Mouse (Mus musculus): ENCODE measurements at regions not wholly inside any gene's neighbourhood (a gene's known extent, or its start where the extent isn't known, plus 50 kb on each side); places are given as distances from the start of the nearest gene placed in this dataset.

DNA sequence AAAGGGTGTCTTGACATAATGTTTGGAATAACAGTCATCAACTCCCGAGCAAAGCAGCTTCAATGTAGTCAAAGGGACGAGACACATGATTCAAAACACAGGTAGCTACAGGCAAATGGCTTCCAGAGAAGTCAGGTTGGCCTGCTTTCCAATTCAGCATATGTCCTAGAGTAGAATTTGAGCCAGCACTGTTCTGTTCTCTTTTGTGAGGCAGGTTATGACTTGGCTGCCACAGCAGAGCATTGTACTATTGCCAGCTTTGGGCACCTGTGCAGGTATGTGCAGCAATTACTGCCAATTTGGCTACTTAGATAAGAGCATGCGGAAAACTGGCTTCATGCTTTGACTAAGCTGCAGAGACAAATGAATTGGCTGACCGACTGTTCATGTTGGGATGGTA, 699.1 kb downstream of the Pkhd1 start:
- H3K27ac ChIP-seq (ENCODE audit: low read depth, low read length), result no peak overlapping the region
- no peaks in the 10 kb centered on the region for H3K4me1 ChIP-seq (ENCODE audit: control insufficient read depth, insufficient read depth, low read length)
- no peaks in the 10 kb centered on the region for H3K36me3 ChIP-seq (ENCODE audit: control insufficient read depth, insufficient read depth, low read length)
- H3K9ac ChIP-seq (ENCODE audit: low read depth, low read length), result no peak overlapping the region
- no peaks in the 10 kb centered on the region for H3K27me3 ChIP-seq (ENCODE audit: control insufficient read depth, insufficient read depth, low read length)
- no peak overlapping the region for H3K4me2 ChIP-seq (replicated peaks; ENCODE audit: low read depth, low read length)
- H3K4me3 ChIP-seq (ENCODE audit: low read length), result no peak overlapping the region
- WGBS, result 88% methylated on average over 4 of the region's 4 CpGs
- H3K9me3 ChIP-seq (ENCODE audit: control insufficient read depth, low read length), result no peaks in the 10 kb centered on the region
- no peak for ATAC-seq (ENCODE audit: low FRiP score, low TSS enrichment)

DNA sequence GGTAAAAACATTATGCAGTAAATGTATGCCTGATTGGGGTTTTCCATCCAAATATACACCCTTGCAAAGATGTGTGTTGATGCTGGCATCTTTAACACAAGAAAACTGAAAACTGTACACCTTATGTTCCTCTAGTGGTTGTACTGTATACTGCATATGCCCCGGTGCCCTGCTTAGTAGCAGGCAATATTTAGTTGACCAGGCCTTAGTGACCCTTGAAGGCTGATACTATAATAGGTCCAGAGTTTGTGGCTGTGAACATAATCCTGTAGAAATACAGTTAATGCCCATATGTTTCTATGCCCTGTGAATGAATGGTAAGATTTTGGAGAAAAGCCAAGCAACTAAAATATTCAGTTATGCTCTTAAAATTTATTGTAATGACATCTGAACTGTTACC, 690.7 kb downstream of the Pkhd1 start:
- 94% methylated on average over 1 of the region's 1 CpGs for WGBS
- no peak overlapping the region for H3K27ac ChIP-seq (ENCODE audit: low read depth, low read length)

DNA sequence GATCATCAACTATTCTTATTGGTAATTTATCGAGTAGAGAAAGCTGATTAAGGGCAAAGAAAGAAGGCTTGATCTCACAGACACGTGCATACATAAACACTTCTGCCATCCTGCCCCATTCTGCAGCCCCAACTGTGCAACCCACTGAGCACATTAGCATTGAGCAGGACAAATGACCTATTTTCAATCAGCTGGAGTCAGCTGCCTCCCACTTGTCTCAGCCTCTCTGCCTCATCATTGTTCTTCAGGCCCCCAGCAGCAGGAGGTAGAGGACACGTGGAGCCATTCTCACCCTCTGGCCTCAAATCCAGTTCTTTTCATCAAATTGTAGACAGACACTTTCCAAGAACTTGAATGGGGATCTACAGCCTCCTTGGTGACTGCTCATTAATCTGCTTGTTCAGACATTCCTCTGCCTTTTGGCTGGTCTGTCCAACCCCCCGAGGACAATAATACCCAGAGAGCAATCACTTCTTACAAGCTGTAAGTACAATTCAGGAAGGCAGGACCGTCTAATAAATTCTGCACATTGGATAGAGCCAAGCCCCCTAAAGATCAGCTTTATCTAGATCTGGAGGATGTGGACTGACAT, 690.0 kb downstream of the Pkhd1 start:
- H3K4me3 ChIP-seq (ENCODE audit: low read length), result no peak overlapping the region

More for the DNA sequence above, 690.7 kb downstream of the Pkhd1 start:
- H3K36me3 ChIP-seq (ENCODE audit: control insufficient read depth, insufficient read depth, low read length), result no peaks in the 10 kb centered on the region
- H3K9ac ChIP-seq (ENCODE audit: low read depth, low read length), result no peak overlapping the region
- no peak overlapping the region for H3K4me3 ChIP-seq (ENCODE audit: low read length)
- H3K9me3 ChIP-seq (ENCODE audit: control insufficient read depth, low read length), result no peaks in the 10 kb centered on the region
- H3K27me3 ChIP-seq (ENCODE audit: control insufficient read depth, insufficient read depth, low read length), result no peaks in the 10 kb centered on the region
- no peaks in the 10 kb centered on the region for H3K4me1 ChIP-seq (ENCODE audit: control insufficient read depth, insufficient read depth, low read length)
- no peak for ATAC-seq (ENCODE audit: low FRiP score, low TSS enrichment)
- no peak overlapping the region for H3K4me2 ChIP-seq (replicated peaks; ENCODE audit: low read depth, low read length)

DNA sequence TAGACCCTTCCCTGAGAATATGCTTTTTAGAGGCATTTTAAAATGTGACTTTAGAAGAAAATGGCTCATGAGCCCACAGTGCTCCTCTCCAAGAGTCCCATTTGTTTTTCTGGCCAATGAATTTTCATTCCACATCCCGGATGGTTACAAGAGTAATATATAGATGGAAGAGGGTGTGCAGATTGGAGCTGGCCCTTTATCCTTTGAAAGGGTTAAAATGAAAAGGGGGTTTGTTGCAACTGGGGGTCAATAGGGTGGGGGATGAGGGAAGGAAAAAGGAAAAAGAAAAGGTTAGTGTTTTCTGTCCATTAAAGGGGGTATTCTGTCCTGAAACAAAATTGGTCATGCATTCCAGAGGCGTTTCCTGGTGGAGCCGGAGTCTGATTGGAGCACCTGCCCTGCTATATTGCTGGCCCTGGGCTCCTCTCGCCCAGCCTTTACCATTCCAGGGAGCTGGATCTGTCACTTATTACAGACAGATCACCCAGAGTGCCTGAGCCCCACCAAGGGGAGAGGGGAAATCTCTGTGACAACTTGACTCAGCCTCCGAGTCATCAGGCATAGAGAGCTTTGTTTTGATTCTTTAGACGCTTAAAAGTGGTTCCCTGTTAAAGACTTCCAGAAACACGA, 666.7 kb downstream of the Pkhd1 start:
- no peaks in the 10 kb centered on the region for H3K9me3 ChIP-seq (ENCODE audit: control insufficient read depth, low read length)
- no peaks in the 10 kb centered on the region for H3K4me1 ChIP-seq (ENCODE audit: control insufficient read depth, insufficient read depth, low read length)
- no peak overlapping the region for H3K27ac ChIP-seq (ENCODE audit: low read depth, low read length)
- 31% methylated on average over 7 of the region's 7 CpGs for WGBS
- no peak overlapping the region for H3K4me2 ChIP-seq (replicated peaks; ENCODE audit: low read depth, low read length)
- ATAC-seq (ENCODE audit: low FRiP score, low TSS enrichment), result peak; percentile 57; the same call in 1 of the 2 replicates
- no peak overlapping the region for H3K9ac ChIP-seq (ENCODE audit: low read depth, low read length)
- no peak overlapping the region for H3K4me3 ChIP-seq (ENCODE audit: low read length)
- H3K36me3 ChIP-seq (ENCODE audit: control insufficient read depth, insufficient read depth, low read length), result no peaks in the 10 kb centered on the region
- no peaks in the 10 kb centered on the region for H3K27me3 ChIP-seq (ENCODE audit: control insufficient read depth, insufficient read depth, low read length)

More for the DNA sequence above, 690.0 kb downstream of the Pkhd1 start:
- Histone ChIP-seq H3K4me1 (ENCODE audit: control insufficient read depth, insufficient read depth, low read length) (no peaks in the 10 kb centered on the region), H3K9ac (ENCODE audit: low read depth, low read length) (no peak overlapping the region), H3K27me3 (ENCODE audit: control insufficient read depth, insufficient read depth, low read length) (no peaks in the 10 kb centered on the region), H3K4me2 (replicated peaks; ENCODE audit: low read depth, low read length) (no peak overlapping the region), H3K27ac (ENCODE audit: low read depth, low read length) (no peak overlapping the region), H3K9me3 (ENCODE audit: control insufficient read depth, low read length) (no peaks in the 10 kb centered on the region), H3K36me3 (ENCODE audit: control insufficient read depth, insufficient read depth, low read length) (no peaks in the 10 kb centered on the region)
- WGBS, result 44% methylated on average over 5 of the region's 5 CpGs
- no peak for ATAC-seq (ENCODE audit: low FRiP score, low TSS enrichment)

DNA sequence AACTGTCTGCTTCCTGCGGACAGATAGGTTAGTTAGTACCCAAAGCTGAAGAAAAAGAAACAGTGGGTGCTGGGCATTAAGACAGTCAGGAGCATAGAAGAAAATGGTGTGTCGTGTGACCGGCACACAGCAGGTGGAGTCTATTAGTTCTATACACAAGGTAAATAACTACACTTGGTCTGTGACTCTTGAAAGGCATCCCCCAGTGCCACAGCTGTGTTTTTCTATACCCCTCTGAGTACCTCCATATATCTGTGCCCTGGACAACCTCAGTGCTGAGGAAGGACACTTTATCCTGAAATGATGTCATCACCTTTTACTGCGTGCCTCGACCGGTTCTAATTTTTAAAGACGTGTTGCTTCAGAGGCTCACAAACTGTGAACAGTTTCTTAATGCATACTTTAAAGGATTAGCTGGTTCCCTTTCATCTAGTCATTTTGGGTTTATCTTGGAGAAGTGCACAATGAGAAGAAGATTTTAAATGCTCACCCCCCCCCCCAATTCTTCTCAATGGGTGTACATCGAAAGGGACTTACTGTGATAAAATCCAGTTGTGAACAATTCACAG, 666.1 kb downstream of the Pkhd1 start:
- Histone ChIP-seq H3K4me3 (ENCODE audit: low read length) (no peak overlapping the region), H3K9me3 (ENCODE audit: control insufficient read depth, low read length) (no peaks in the 10 kb centered on the region), H3K27me3 (ENCODE audit: control insufficient read depth, insufficient read depth, low read length) (no peaks in the 10 kb centered on the region), H3K4me1 (ENCODE audit: control insufficient read depth, insufficient read depth, low read length) (no peaks in the 10 kb centered on the region), H3K27ac (ENCODE audit: low read depth, low read length) (no peak overlapping the region), H3K36me3 (ENCODE audit: control insufficient read depth, insufficient read depth, low read length) (no peaks in the 10 kb centered on the region), H3K9ac (ENCODE audit: low read depth, low read length) (no peak overlapping the region), H3K4me2 (replicated peaks; ENCODE audit: low read depth, low read length) (no peak overlapping the region)
- 33% methylated on average over 8 of the region's 8 CpGs for whole genome bisulfite sequencing
- ATAC-seq (ENCODE audit: low FRiP score, low TSS enrichment), result no peak

DNA sequence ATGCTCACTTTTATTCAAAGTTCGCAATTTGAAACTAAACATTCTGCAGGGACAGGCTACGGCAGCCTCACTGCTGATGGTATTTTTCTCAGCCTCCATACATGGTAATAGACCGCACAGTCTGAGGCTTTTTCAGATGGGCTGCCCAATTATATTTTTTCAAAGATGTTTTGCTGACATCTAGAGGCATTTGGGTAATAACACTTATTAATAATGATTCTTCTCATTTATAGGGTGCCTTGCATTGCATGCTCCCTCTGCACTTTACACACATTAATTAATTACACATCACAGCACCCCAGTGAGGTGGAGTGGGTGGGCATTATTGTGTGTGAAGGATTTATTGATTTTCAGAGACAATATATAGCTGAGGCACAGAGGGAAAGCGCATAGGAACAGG, 644.5 kb downstream of the Pkhd1 start:
- 0 out of 2 replicates have a peak, but pooled peaks have one; percentile 60 for ATAC-seq (ENCODE audit: low FRiP score, low TSS enrichment)
- H3K4me3 ChIP-seq (ENCODE audit: low read length), result no peak overlapping the region
- 61% methylated on average over 4 of the region's 4 CpGs for WGBS
- H3K27me3 ChIP-seq (ENCODE audit: control insufficient read depth, insufficient read depth, low read length), result no peaks in the 10 kb centered on the region
- no peaks in the 10 kb centered on the region for H3K9me3 ChIP-seq (ENCODE audit: control insufficient read depth, low read length)
- no peaks in the 10 kb centered on the region for H3K36me3 ChIP-seq (ENCODE audit: control insufficient read depth, insufficient read depth, low read length)
- H3K4me2 ChIP-seq (replicated peaks; ENCODE audit: low read depth, low read length), result no peak overlapping the region
- no peak overlapping the region for H3K9ac ChIP-seq (ENCODE audit: low read depth, low read length)
- no peak overlapping the region for H3K27ac ChIP-seq (ENCODE audit: low read depth, low read length)
- H3K4me1 ChIP-seq (ENCODE audit: control insufficient read depth, insufficient read depth, low read length), result no peaks in the 10 kb centered on the region

DNA sequence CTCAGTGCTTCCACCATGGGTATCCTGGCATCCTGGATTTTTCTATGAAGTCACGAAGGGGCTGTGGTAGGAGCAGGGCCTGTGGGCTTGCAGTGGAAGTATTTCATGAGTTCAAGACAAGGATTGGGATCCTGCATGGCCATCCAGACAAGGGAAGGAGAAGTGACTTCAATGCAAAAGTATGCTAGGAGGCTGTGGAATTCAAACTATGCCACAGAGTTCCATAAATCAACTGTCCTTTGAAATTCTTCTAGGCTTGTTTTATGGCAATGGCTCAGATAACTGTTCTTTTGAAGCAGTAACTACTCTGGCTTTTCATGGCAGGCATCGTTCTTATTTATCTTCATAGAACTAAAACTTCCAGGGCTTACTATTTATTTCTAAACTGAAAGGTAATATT, 643.9 kb downstream of the Pkhd1 start:
- no peak overlapping the region for H3K27ac ChIP-seq (ENCODE audit: low read depth, low read length)
- no peak for ATAC-seq (ENCODE audit: low FRiP score, low TSS enrichment)
- 18% methylated on average over 2 of the region's 2 CpGs for whole genome bisulfite sequencing
- H3K9ac ChIP-seq (ENCODE audit: low read depth, low read length), result no peak overlapping the region
- H3K9me3 ChIP-seq (ENCODE audit: control insufficient read depth, low read length), result no peaks in the 10 kb centered on the region
- no peaks in the 10 kb centered on the region for H3K4me1 ChIP-seq (ENCODE audit: control insufficient read depth, insufficient read depth, low read length)
- no peak overlapping the region for H3K4me2 ChIP-seq (replicated peaks; ENCODE audit: low read depth, low read length)
- no peaks in the 10 kb centered on the region for H3K36me3 ChIP-seq (ENCODE audit: control insufficient read depth, insufficient read depth, low read length)
- H3K27me3 ChIP-seq (ENCODE audit: control insufficient read depth, insufficient read depth, low read length), result no peaks in the 10 kb centered on the region
- no peak overlapping the region for H3K4me3 ChIP-seq (ENCODE audit: low read length)

DNA sequence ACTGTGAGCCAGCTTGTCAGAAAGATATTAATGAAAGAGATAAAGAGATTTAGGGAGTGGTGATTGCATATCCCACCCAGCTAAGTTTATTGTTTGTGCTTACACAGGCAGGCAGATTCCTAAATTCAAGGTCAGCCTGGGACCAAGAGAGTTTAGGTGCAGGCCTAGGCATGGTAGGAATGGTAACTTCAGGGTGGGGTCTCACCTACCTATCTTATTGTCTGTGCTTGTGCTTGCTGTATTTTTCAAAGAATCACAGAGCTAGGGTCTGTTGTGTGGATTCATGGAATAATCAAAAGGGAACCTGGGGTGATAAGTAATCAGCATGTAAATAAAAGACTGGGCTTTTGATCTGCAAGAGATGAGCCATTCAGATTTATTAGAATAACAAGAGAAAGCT, 642.4 kb downstream of the Pkhd1 start:
- H3K9me3 ChIP-seq (ENCODE audit: control insufficient read depth, low read length), result no peaks in the 10 kb centered on the region
- H3K4me1 ChIP-seq (ENCODE audit: control insufficient read depth, insufficient read depth, low read length), result no peaks in the 10 kb centered on the region
- H3K4me3 ChIP-seq (ENCODE audit: low read length), result no peak overlapping the region
- H3K27me3 ChIP-seq (ENCODE audit: control insufficient read depth, insufficient read depth, low read length), result no peaks in the 10 kb centered on the region
- no peak overlapping the region for H3K27ac ChIP-seq (ENCODE audit: low read depth, low read length)
- H3K9ac ChIP-seq (ENCODE audit: low read depth, low read length), result no peak overlapping the region
- H3K36me3 ChIP-seq (ENCODE audit: control insufficient read depth, insufficient read depth, low read length), result no peaks in the 10 kb centered on the region
- no peak overlapping the region for H3K4me2 ChIP-seq (replicated peaks; ENCODE audit: low read depth, low read length)
- ATAC-seq (ENCODE audit: low FRiP score, low TSS enrichment), result no peak

DNA sequence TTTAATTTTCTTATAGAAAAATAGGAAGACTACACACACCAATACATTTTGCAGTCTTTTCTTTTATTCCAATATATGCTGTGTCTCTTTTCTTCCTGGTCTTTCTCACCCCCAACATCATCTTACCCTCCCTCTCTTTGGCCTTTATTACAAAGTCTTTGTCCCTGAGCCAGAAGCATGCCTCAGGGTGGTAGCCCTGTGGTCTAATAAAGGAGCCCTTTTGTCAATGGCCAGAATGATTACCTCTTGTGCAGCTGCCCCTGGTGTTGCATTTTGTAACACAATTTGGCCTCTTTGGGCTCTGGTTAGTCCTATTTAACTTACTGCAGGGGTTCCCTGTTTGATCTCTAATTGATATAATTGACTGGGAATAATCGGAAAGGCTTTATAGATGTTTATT, 636.7 kb downstream of the Pkhd1 start:
- no peaks in the 10 kb centered on the region for H3K4me1 ChIP-seq (ENCODE audit: control insufficient read depth, insufficient read depth, low read length)
- no peaks in the 10 kb centered on the region for H3K27me3 ChIP-seq (ENCODE audit: control insufficient read depth, insufficient read depth, low read length)
- WGBS, result 60% methylated on average over 1 of the region's 1 CpGs
- no peaks in the 10 kb centered on the region for H3K36me3 ChIP-seq (ENCODE audit: control insufficient read depth, insufficient read depth, low read length)
- no peak overlapping the region for H3K9ac ChIP-seq (ENCODE audit: low read depth, low read length)
- no peak for ATAC-seq (ENCODE audit: low FRiP score, low TSS enrichment)
- H3K9me3 ChIP-seq (ENCODE audit: control insufficient read depth, low read length), result no peaks in the 10 kb centered on the region
- no peak overlapping the region for H3K4me2 ChIP-seq (replicated peaks; ENCODE audit: low read depth, low read length)
- no peak overlapping the region for H3K27ac ChIP-seq (ENCODE audit: low read depth, low read length)
- no peak overlapping the region for H3K4me3 ChIP-seq (ENCODE audit: low read length)

All from kidney, embryonic 14.5 days (tissue).